Mouse (Mus musculus) ovary, postnatal 14 days (tissue): ENCODE data around the gene Creb3l1.

Experiments used
- DNase-seq: peaks from one replicate; pipeline ENCODE4 v3.0.0; 2022; ENCODE audit warnings: low spot score

Gene Creb3l1

GRCm38 (mm10) chr2:91962864-91963401 is 61.4 kb downstream of the Creb3l1 start:
- DNase-seq: no peak

- DNase-seq: no peak
These were observed 62.2 kb downstream of the Creb3l1 start for GRCm38 (mm10) chr2:91961901-91962761.

DNA sequence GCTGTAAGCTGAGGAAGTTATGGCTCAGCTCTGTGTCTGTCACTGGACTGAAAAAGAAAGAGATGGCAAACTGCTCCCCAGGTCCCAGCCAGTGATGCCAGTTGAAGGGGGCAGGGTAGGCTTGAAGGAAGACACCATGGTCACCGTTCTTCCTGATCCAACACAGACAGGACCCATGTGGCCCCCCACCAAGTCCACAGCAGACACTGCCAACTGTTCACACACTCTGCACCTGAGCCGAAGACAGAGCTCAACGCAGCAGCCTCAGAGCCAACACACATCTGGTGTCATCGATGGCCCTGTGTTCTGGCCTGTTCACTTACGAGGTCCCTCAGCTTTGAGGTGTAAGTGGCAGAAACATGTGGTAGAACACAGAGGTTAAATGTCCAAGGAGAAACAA is 63.8 kb downstream of the Creb3l1 start:
- no peak for DNase-seq

DNA sequence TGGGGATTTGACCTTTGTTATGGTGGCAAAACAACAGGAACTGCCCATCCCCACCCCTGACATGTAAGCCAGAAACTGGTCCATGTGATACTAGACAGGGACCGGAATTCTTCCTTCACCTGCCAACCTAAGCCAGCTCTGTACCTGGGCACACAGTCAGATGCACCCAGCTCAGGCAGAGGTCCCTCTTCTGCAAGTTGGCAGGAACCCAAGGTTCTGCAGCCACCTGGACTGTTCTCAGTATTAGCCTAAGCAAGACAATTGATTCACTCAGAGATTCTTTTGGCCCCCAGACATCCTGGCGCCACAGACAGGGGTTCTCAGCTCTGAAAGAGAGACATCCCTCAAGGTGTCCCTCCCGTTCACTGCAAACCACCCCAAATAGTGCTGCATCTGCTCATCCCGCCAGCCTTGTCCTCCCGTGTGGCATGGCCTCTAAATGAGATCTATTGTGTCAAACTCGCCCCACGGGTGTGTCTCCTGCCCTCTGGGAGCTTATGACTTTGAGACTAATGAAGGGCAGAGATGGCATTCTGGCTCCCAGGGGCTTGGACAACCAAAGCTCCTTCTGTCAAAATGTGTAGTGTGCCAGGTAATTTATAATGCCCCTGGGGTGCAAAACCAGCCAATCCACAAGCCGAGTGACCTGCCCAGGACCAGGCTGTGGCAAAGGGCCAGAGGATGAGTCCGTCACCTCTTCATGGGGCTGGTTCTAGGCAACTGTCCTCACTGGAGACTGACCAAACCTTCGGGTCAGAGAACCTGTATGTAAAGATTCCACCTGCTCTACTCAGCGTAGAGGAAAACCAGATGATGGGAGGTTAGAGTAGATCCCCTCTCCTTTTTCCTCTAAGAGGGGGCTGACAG is 64.5 kb downstream of the Creb3l1 start:
- DNase-seq: no peak

- peak; percentile 50 for DNase-seq
These were observed 65.4 kb downstream of the Creb3l1 start for GRCm38 (mm10) chr2:91958701-91959457.

DNA sequence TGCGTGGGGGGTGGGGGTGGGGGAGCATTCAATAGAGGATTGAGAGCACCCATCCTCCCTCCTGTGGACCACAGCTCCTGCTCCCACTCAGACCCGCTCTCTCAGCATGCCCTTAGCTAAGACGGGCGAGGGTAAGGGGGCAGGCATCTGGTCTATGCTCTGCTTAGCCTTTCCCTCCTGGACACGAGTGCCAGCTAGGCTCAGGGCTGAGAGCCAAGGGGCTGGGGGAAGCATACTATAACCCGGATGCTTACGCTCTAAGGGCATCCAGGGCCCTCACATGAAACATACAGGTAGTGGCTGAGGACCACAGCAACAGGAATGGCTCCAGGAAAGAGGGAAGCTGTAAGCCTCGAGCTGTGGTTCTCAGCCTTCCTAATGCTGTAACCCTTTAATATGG is 66.3 kb downstream of the Creb3l1 start:
- no peak for DNase-seq

- DNase-seq: no peak
These were observed 67.2 kb downstream of the Creb3l1 start for GRCm38 (mm10) chr2:91957096-91957495.

GRCm38 (mm10) chr2:91955875-91956274 is 68.4 kb downstream of the Creb3l1 start:
- no peak for DNase-seq

- no peak for DNase-seq
These were observed 69.1 kb downstream of the Creb3l1 start for GRCm38 (mm10) chr2:91955121-91955591.

DNA sequence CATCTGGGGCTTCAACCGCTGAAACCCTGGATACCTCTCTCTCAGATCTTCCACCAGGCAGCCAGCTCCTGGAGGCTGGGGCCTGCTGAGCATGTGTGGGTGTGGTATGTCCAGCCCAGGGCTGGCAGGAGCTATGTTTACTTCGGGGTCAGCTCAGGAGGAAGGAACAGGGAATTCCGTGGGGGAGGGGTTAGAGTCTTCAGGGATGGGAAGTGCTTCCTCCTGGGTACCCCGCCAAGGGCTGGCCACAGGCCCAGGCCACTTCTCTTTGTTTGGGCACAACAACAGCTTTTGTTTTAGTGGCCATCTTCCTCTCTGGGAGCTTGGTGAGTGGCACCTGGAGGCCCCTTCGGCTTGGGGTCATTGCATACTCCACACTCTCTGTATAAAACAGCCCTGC is 70.5 kb downstream of the Creb3l1 start:
- DNase-seq: no peak

DNA sequence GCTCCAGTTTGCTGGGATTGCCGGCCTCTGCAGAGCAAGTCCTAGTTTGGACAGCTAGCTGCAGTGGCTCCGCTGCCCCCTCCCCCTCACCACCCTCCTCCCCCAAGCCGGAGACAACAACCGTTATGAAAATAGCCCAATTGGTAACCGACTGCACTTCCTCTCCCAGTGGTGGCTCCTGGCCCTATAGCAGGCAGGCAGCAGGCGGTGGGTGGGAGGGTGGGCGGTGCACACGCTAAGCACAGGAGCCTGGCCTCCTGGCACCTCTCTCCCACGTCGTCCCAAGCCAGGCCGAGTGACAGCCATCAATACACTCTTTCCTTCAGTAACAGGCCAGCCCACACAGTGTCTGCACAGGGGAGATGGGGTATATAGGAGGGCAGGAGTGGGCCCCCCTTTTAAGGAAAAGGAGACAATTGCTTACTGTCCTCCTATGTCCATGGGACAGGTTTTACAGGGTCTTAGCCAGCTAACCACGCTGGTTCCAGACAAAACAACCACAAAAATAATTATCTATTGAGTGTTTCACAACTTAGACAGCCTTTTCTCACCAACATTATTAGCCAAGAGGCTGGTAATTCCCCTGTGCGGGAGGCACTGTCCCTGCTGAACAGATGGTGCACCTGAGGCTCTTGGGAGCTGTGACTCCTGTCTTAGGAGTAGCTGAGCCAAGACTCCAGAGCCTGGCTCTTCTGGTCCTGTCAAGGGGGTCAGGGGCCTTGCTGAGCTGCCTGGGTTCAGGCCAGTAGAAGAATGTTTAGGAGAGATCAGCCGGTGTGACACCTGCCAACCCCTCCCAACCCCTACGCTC is 73.8 kb downstream of the Creb3l1 start:
- no peak for DNase-seq

- no peak for DNase-seq
These were observed 74.7 kb downstream of the Creb3l1 start for GRCm38 (mm10) chr2:91949411-91950274.

DNA sequence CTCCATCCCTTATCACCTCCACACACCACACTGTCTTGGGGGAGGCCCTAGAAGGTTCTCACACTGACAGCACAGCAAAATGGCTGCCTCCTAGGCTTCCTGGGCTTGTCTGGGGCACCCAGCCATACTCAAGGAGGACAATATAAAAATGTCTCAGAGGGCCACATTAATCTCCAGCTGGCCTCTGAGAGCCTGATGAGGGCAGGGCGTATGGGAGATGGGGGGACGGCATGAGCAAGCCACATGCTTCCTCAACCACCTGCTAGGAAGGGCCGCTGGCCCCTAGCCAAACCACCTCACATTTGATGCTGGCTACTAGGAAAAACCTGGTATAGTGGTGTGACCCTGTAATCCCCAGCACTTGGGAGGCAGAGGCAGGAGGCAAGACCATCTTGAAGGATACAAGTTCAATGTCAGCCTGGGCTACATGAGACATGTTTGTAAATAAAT is 75.5 kb downstream of the Creb3l1 start:
- DNase-seq: no peak

GRCm38 (mm10) chr2:91948151-91948509 is 76.2 kb downstream of the Creb3l1 start:
- DNase-seq: no peak

- DNase-seq: no peak
These were observed 76.7 kb downstream of the Creb3l1 start for GRCm38 (mm10) chr2:91947397-91948150.

- DNase-seq: no peak
These were observed 77.5 kb downstream of the Creb3l1 start for GRCm38 (mm10) chr2:91946836-91947235.

DNA sequence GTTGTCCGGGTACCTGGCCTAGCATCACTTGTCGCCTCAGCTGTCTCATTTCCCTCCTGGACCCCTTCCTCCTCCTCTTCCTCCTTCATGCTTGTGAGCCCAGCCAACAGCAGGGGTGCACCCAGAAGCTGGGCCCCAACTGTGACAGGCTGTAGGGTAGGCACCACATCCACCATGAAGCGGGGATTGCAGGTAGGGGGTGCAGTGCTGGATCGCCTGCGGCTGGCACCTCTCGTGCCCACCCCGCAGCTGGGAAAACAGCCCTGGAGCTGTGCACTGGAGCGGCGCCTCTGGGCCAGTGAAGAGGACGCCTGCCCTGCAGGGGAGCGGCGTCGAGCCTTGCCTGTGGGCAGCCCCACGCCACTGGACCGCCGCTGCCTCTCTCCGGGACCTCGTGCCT is 78.8 kb downstream of the Creb3l1 start, which contains the start of gene Gm9821:
Gene Gm9821, plus strand, starts transcription at position 221 of the 400 bp plus-strand sequence.
- DNase-seq: no peak

DNA sequence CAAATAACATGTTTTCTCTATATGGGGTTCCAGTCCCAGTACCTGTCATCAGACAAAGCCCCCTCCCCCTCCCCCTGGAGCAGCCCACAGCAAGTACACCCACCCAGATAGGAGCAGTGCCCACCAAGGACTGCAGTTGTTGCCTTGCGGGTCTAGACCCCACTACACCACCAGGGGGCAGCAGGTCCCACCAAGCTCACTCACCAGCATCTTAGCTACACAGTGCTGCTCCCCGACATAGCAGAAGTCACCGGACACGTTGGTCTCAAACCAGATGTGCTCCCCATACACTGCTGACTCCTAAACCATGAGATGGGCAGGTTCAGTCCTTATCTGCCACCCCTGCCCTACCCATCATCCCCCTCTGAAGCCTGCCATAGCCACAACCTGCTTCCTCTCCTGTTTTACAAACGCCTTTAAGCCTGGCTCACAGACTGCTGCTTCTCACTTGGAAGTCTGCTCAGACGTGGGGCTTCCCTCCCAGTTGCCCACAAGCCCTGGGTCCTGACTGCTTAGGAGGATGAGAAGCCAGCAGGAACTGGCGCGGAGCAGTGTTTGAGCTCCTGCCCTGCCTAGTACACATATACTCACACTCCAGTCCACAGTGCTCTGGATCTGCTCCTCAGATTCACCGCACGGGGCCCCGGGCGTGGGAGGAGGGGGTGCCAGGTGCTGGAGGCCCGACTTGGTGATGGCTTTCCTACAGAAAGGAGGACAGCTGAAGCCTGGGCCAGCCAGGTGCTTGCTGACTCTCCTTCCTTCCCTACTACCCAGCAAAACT is 79.9 kb downstream of the Creb3l1 start:
- DNase-seq: peak; percentile 74
